Mouse (Mus musculus) brain, embryonic 18.5 days (tissue): Measurements from ENCODE around the gene Srebf1.

ENCODE experiments used
- DNase-seq: peaks from one replicate; pipeline ENCODE4 v3.0.0-alpha.2; 2012; ENCODE audit warnings: low read depth, low spot score

The Srebf1 gene

DNA sequence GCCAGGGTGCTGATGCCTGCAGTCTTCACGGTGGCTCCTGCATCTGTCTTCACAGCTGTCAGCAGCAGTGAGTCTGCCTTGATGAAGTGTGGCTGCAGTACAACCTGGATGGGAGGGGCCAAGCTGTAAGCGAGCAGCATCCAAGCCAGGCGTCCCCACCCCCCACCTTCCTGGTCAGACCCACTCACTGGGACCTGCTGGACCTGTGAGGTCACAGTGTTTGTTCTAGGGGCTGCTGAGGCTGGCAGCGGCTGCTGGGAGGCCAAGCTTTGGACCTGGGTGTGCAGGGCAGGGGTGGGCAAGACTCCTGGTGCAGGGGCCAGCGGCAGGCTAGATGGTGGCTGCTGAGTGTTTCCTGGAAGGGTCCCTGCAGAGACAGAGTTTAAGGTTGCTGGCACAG lies 16.2 kb downstream of the Srebf1 start:
- no peak for DNase-seq

DNA sequence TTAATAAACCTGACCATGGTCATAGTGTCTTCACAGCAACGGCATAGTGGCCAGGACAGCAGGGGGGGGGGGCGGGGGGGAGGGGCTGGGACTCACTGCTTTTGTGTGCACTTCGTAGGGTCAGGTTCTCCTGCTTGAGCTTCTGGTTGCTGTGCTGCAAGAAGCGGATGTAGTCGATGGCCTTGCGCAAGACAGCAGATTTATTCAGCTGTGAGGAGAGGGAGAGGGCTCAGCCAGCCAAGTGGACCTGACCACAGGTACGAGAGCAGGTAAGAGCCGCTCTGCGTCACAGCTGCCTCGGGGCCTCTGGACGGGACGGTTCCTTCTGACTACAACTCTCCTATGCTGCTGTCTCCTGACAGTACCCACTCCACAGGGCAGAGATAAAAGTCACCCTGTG lies 17.4 kb downstream of the Srebf1 start:
- DNase-seq, result no peak

DNA sequence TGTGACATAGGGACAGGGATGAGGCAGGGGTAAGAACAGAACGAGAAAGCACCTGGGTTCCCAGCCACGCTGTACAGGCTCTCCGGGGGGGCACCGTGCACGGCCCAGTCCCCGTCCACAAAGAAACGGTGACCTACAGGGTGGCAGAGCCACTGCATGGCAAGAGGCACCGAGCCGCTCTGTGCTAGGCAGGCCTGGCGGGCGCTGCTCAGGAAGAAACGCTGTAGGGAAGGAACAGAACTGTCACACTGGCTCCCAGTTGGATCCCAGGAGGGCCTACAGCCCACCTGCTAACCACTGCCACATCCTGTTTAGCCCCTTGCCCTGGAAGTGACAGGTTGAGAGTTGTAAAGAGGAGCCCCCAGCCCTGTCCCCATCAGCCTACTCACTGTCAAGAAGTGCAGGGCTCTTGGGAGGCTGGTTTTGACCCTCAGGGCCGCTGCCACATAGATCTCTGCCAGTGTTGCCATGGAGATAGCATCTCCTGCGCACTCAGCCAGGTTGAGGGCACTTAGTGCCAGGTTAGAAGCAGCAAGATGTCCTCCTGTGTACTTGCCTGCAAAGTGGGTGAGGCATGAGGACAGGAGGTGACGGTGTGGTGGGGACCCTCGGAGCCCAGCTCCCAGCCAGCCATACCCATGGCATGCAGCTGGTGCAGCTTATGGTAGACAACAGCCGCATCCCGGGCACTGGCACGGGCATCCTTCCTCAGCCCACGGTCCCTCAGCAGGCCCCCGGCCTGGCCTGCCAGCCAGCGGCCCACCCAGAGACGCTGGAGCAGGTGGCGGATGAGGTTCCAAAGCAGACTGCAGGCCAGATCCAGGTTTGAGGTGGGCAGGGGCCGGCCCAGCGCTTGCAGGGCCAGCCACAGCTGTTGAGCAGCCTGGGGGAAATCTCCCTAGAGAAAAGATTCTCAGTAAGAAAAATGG lies 19.4 kb downstream of the Srebf1 start:
- DNase-seq, result no peak

DNA sequence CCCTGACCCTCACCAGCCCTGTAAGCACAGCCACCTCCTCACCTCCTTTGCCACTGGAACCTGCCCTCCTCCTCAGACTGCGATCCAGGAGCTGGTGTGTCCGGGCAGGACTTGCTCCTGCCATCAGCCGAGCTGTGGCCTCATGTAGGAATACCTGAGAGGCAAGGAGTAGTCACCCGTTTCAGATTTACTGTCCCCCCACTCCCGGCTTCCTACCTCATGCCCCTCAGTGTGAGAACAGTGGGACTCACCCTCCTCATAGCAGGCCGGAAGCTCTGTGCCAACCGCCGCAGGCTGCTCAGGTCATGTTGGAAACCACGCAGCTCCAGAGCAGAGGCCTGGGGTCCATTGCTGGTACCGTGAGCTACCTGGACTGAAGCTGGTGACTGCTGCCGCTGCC lies 22.0 kb downstream of the Srebf1 start:
- no peak for DNase-seq

DNA sequence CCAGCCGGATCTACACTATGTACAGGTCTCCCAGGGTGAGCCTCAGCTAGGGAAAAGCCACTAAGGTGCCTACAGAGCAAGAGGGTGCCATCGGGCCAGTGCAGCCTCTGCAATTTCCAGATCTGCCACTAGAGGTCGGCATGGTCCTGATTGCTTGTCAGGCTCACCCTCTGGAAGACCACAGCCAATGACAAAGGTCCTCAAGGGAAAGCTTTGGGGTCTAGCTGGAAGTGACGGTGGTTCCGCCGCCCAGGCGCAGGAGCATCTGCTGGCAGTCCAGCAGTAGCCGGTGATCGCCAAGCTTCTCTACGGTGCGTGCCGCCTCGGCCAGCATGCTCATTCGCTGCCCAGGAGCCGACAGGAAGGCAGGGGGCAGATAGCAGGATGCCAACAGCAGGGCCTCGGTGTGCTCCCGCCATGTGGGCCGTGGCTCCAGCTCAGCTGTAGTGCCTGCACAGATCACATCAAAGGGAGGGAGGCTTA lies 22.6 kb downstream of the Srebf1 start:
- DNase-seq, result no peak

DNA sequence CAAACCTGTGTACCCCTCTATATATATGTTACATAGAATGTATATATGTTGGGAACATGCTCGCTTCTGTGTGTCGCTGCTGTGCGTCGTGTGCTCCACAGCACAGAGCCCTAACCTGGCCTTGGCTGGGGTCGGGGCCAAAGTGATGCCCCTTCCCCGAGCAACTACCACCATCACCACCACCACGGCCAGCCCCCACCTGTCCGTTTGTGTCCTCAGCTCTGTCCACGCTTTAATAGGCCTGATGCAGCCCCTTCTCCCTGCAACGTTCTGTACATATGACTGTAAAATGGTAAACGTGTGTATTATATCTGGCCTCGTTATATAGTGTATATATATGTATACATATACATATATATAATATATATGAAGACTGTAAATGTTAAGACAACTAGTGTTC lies 23.7 kb downstream of the Srebf1 start:
- no peak for DNase-seq

DNA sequence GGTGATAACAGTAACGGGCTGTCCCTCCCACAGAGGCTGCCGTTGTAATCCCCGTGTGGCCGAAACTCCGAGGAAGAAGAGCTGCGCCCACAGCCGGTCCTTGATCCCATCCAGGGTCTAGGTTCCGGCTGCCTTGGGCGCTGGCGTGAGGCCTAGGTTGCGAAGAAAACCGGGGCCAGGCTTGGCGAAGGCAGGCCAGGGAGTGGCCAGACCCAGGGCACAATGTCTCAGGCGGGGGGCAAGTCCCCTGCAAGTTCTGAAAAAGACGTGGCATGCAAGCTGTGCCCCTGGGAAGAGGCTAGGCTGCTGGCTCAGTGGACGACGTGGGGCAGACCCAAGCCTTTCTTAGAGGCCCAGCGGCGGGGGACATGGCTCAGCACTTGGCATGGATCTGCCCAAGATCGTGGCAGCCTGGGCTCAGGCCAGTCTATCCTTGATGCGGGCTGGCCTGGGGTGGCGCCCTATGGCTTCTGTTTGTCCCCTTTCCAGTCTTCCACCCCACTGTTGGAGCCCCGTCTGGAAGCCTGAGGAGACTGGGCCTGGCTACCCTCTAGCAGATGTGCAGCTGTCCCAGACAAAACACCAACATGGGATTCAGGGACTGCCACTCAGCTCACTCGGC lies 24.3 kb downstream of the Srebf1 start:
- no peak for DNase-seq

DNA sequence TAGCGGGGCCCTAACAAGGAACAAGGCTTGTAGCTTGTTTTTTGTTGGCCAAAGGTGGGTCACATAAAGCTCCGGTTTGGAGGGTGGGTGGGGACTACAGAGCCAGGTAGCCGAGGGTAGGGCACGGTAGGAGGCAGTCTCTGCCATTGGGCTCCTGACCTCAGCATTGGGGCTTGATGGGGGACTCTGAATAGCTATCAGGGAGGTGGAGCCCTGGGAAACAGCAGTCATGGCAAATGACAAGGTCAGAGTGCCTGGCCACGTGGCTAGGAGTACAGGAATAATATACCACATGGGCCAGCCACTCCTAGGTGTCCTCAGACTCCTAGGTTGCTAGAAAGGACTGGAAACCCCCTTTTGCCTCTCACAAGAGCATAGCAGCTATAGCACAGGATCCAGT lies 26.0 kb downstream of the Srebf1 start:
- no peak for DNase-seq

DNA sequence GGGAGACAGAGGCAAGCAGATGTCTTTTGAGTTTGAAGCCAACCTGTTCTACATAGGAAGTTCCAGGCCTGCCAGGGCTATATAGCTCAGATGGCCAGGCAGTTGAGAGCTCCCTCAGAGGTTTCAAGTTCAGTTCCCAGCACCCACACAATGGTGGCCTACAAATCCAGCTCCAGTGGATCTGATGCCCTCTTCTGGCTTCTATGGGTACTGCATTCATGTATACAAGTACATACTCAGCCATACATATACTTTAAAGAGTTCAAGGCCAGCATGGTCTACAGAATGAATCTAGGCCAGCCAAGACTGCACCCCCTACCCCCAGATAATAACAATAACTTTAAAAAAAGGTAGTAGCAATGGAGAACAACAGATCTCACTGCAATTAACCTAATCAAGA lies 27.3 kb downstream of the Srebf1 start:
- no peak for DNase-seq

DNA sequence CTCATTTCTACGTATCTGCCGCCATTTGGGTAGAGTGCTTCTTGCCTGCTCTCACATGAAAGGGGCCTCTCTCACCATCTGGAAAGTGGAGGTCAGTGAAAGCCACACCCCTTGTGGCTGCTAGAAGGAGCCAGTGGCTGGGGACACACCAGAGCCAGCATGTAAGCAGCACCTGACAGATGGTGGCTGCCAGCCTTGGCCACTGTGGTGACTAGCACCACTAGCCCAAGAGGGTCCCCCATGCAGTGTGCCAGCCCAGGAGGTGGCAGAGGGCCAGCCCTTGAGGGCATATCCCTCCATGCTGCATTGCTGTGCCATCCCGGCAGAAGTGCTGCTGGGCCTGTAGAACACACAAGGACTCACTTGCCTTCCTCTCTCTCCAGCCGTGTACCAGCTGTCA lies 28.8 kb downstream of the Srebf1 start:
- DNase-seq, result no peak

DNA sequence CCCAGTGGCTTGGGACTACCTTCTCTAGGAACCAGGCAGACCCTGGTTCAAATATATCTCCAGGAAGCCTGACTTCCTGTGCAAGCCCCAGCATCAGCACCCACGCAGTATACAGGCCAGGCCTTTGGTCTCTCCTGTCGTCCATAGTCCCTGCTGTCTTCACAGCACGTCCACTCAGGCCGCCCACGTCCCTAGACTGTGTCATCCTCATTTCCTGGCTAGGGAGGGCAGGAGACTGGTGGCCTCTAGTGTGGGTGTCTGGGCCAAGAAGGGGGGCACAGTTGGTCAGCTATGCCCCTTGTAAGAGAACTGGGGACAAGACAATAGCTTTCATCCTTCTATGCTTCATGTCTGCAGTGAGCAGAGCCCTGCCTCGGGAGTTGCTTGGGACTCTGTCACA lies 29.8 kb downstream of the Srebf1 start:
- no peak for DNase-seq

DNA sequence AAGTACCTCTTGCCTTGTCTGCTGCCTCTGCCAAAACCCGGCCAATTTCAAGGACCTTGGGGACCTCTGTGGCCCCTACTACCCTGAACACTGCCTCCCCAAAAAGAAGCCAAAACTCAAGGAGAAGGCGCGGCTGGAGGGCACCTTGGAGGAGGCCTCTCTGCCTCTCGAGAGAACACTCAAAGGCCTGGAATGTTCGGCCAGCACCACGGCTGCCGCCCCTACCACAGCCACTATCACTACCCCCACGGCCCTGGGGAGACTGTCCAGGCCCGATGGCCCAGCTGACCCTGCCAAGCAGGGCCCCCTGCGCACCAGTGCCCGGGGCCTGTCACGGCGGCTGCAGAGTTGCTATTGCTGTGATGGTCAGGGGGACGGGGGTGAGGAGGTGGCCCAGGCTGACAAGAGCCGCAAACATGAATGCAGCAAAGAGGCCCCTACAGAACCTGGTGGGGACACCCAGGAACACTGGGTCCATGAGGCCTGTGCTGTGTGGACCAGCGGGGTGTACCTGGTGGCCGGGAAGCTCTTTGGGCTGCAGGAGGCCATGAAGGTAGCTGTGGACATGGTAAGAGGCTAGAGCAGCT lies 32.2 kb downstream of the Srebf1 start:
- DNase-seq, result no peak

DNA sequence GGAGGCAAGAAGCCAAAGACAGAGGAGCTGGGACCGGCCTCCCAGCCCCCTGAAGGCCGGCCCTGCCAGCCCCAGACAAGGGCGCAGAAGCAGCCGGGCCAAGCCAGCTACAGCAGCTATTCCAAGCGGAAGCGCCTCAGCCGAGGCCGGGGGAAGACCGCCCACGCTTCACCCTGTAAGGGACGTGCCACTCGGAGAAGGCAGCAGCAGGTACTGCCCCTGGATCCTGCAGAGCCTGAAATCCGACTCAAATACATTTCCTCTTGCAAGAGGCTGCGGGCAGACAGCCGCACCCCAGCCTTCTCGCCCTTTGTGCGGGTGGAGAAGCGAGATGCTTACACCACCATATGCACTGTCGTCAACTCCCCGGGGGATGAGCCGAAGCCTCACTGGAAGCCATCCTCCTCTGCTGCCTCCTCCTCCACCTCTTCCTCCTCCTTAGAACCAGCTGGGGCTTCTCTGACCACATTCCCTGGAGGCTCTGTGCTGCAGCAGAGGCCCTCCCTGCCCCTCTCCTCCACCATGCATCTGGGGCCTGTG lies 32.8 kb downstream of the Srebf1 start:
- DNase-seq, result no peak

DNA sequence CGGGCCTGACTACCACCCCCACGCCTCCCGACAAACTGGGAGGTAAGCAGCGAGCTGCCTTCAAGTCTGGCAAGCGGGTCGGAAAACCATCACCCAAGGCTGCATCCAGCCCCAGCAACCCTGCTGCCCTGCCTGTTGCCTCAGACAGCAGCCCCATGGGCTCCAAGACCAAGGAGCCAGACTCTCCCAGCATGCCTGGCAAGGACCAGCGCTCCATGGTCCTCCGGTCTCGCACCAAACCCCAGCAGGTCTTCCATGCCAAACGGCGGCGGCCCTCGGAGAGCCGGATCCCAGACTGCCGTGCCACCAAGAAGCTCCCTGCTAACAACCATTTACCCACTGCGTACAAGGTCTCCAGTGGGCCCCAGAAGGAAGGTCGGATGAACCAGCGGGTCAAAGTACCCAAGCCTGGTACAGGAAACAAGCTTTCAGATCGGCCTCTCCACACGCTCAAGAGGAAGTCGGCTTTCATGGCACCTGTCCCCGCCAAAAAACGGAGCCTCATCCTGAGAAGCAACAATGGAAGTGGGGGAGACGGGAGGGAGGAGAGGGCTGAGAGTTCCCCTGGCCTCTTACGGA lies 34.0 kb downstream of the Srebf1 start:
- DNase-seq, result no peak

DNA sequence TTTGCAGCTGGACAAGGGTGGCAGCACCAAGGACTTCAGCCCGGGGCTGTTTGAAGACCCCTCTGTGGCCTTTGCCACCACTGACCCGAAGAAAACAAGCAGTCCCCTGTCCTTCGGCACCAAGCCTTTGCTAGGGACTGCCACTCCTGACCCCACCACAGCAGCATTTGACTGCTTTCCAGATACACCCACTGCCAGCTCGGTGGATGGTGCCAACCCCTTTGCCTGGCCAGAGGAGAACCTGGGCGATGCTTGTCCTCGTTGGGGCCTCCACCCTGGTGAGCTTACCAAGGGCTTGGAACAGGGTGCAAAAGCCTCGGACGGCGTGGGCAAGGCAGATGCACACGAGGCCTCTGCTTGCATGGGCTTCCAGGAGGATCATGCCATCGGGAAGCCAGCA lies 35.3 kb downstream of the Srebf1 start:
- DNase-seq, result no peak

DNA sequence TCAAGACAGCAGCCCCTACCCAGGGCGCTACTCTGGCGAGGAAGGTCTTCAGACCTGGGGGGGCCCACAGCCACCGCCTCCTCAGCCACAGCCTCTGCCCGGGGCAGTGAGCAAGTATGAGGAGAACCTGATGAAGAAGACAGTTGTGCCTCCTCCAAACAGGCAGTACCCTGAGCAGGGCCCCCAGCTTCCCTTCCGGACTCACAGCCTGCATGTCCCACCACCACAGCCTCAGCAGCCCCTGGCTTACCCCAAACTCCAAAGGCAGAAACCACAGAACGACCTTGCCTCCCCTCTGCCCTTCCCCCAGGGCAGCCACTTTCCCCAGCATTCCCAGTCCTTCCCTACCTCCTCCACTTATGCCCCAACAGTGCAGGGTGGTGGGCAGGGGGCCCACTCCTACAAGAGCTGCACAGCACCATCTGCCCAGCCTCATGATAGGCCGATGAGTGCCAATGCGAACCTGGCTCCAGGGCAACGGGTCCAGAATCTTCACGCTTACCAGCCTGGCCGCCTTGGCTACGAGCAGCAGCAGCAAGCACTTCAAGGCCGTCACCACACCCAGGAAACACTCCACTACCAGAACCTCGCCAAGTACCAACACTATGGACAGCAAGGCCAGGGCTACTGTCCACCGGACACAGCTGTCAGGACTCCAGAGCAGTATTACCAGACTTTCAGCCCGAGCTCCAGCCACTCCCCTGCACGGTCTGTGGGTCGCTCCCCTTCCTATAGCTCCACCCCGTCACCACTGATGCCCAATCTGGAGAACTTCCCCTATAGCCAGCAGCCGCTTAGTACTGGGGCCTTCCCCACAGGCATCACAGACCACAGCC lies 36.8 kb downstream of the Srebf1 start:
- DNase-seq, result no peak

DNA sequence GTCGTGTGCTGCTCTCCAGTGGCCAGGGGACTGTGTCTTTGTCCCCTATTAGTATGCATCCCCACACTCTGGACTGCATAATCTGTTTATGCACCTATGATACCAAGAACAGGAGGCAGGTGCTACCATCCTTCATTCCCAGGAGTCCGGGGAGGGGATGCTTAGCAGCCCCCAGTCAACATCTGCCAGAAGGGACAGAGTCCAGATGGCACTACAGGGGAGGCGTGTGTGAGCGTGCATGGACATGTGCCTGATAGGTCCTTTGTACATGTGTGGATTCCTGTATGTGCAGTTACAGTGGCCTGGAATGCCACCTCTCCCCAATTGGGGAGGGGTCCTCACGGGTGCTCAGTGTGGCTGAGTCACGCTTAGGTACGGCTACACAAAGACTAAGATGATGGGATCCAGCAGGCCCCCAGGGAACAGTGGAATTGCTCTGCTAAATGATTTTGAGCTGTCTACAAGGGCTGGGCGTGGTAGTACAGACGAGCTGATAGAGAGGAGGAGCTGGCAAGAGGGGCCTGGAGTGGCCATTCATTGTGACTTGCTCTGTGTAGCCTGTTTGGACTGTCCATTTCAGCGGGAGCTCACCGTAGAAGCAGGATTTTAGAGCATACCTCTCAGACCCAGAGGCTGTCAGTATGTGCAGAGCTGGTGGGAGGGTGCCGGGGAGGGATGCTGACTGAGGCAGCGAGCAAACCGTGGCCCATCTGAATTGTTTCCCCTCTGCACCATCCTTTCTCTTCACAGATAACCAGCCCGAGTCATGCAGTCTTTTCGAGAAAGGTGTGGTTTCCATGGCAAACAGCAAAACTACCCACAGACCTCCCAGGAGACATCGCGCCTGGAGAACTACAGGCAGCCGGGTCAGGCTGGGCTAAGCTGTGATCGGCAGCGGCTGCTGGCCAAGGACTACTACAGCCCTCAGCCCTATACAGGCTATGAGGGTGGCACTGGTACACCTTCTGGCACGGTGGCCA lies 37.7 kb downstream of the Srebf1 start:
- no peak for DNase-seq

DNA sequence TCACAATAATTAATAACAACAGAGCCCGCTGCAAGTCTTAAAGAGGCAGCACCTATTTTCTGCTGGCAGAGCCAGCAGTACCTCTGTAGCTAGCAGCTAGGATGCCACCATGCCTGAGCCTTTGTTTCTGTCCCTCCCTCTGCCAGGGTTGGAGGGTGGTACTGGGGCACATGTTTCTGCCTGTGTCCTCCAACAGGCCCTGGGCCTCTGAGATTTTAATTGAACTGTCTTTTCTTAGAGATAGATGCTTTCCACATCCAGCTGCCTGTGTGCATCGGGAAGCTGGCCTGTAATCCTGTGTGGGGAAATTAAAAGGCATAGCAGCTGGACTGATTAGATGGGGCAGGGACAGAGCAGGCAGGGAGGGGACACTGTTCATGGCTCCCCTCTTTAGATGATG lies 39.6 kb downstream of the Srebf1 start:
- DNase-seq, result no peak

DNA sequence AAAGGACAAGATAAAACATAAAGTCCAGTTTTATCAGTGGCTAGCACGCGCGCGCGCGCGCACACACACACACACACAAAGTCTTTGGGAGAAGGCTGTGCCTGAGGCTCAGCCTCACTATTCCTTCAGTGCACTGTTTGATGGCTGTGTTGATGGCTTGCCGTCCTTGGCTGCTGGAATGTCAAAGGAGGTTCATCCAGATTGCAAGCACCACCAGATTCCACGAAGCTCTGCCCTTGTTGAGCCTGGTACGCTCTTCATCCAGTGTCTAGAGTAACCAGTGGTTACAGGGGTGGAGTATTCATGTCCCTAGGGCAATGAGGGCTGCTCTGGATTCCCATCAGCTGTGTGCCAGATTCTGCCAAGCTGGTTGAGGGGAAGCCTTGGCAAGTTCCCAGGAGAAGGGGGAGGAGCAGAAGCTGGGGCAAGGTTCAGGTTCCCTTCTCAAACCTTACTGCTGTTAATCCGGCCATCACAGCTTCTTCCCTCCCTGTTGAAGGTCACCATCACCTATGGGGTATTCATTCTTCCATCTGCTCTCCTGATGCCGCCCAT lies 40.2 kb downstream of the Srebf1 start:
- DNase-seq, result no peak

DNA sequence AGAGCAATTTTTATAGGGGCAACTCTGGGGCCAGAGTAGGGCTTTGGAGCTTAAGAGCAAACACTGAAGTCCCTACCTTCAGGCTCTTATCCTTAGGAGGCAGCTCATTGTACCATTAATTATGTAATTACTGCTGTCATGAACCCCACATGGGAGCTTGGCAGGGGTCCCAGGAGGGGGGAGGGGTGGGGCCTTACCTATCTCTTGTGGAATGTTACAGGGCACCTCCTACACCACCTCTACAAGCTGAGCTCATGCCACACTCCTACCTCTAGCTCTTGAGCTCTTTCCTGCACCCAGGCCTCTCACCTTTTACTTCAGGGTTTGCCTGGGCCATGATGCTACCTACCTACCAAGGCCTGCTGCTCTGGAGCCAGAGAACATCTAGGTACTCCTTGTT lies 43.9 kb downstream of the Srebf1 start:
- no peak for DNase-seq
